Mouse (Mus musculus): ENCODE measurements around the gene 6330409D20Rik.
A peak's percentile ranks its signal among the peaks of the same experiment; 100 is the strongest.

6330409D20Rik gene

DNA sequence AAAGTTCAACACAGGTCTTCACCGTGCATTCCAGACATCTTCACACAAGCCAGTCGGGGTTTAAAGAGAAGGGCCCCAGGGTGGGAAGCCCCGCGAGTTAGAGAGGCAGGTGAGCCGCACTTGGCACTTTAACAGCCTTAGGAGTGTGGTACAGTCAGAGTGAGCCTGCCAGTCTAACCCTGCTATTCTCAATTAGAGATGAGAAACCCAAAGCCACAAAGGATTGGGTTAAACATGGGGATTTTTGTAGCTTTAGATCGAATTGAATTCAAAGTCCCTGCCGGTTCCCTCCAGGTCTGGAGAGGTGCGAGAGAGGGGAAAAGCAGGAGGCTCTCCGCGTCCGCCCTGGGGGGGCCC is at the start of gene 6330409D20Rik:
6330409D20Rik (minus strand) TSS at position 101 of the 357 bp plus-strand sequence.
- DNase-seq, result no peak

- no peak for DNase-seq
These were observed 47.8 kb upstream of the 6330409D20Rik start for GRCm38 (mm10) chr2:32788581-32788980.

- no peak for DNase-seq
These were observed 46.4 kb upstream of the 6330409D20Rik start for GRCm38 (mm10) chr2:32787176-32787575.

GRCm38 (mm10) chr2:32784048-32784681 is 43.3 kb upstream of the 6330409D20Rik start, which contains the start of gene Cfap157:
Gene Cfap157, minus strand, starts transcription at chr2:32784428.
- DNase-seq, result no peak

DNA sequence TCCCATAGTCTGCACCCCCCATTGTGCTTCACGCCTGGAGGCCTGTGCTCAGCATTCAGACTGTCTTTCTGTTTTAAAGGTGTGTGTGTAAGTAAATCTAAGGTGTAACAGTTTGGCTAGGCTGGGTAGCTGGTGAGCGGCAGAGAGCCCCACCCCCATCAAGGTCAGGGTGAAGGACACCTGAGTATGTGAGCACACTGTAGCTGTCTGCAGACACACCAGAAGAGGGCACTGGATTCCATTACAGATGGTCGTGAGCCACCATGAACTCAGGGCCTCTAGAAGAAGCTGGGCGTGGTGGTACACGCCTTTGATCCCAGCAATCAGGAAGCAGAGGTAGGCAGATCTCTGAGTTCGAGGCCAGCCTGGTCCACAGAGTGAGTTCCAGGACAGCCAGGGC is 40.9 kb upstream of the 6330409D20Rik start:
- no peak for DNase-seq

GRCm38 (mm10) chr2:32779714-32780113 is 38.9 kb upstream of the 6330409D20Rik start:
- no peak for DNase-seq

DNA sequence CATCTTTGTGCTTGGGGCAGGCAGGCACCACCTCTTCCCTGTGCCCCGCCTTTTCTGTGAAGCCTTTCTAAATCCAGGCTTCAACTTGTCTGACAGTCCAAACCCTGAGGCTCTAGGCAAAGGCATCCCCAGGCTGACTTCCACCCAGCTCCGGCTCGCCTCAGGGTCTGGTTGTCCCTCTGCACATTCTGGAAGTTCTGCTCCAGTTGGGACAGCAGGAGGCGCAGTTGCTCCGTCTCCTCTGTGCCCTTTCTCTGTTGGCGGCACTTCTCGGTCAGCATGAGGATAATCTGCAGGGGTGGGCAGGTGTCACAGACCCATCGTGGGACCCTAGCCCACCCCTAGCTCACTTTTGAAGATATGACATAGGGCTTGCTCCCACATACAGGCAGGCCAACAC is 38.3 kb upstream of the 6330409D20Rik start:
- DNase-seq, result peak; percentile 72

GRCm38 (mm10) chr2:32778081-32778480 is 37.3 kb upstream of the 6330409D20Rik start:
- DNase-seq, result no peak

DNA sequence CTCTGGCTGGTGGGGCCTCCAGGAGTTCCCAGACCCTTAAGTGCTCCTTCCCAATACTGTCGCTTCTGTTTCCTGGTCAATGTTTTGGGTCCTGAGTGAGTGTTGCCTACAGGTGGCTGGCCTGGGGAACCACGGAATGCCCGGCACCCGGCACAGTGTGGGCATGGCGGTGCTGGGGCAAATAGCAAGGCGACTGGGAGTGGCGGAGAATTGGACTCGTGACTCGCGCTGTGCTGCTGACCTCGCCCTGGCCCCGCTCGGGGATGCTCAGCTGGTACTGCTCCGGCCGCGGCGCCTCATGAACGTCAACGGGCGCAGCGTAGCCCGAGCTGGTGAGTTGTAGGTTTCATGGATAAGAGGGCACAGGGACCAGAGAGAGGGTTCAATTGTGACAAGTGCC is 35.4 kb upstream of the 6330409D20Rik start:
- no peak for DNase-seq

GRCm38 (mm10) chr2:32775359-32776074 is 34.7 kb upstream of the 6330409D20Rik start, which contains the start of the genes Ttc16 and Ptrh1:
Gene Ttc16, minus strand, starts transcription at chr2:32775633.
Gene Ptrh1, plus strand, starts transcription at chr2:32775786.
- DNase-seq, result peak; percentile 96

- DNase-seq, result no peak
These were observed 31.9 kb upstream of the 6330409D20Rik start for GRCm38 (mm10) chr2:32772626-32773279.

- no peak for DNase-seq
These were observed 31.1 kb upstream of the 6330409D20Rik start for GRCm38 (mm10) chr2:32771886-32772285.

DNA sequence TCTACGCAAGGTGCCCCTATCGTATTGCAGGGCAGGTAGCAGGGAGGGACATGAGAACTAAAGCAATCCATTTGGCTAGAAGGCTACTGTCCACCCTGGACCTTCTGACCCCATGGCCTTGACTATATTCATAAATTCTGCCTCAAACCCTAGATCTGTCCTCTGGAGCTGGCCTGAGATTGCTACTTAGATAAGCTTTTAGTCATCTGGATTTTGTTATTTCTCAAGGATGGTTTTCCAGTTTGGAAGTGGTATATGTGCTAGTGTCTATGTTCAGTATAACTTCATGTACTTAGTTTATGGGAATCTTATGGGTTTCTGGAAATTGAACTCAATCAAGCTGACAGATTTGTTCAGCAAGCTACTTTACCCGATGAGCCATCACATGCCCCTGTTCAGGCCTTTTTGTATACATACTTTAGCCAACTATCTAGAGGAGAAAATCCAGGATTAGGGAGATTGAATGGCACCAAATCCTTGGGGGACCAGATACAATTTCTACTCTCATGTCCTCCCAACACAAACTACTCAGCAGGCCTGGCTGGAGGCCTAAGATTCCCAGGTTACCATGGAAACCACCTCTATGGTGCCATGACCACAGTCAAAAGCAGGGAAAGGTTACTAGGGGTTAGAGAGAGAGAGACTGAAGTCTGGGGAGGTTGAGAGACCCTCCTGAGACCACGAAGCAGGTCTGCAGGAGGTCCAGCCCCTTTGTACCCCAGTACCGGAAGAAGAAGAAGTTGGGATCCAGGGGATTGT is 28.7 kb upstream of the 6330409D20Rik start:
- DNase-seq, result no peak

- DNase-seq, result no peak
These were observed 28.0 kb upstream of the 6330409D20Rik start for GRCm38 (mm10) chr2:32768661-32769285.

- DNase-seq, result no peak
These were observed 26.4 kb upstream of the 6330409D20Rik start for GRCm38 (mm10) chr2:32767241-32767640.

GRCm38 (mm10) chr2:32763353-32763752 is 22.5 kb upstream of the 6330409D20Rik start:
- DNase-seq, result no peak

GRCm38 (mm10) chr2:32761859-32762258 is 21.0 kb upstream of the 6330409D20Rik start:
- no peak for DNase-seq

- DNase-seq, result no peak
These were observed 20.5 kb upstream of the 6330409D20Rik start for GRCm38 (mm10) chr2:32761361-32761760.

DNA sequence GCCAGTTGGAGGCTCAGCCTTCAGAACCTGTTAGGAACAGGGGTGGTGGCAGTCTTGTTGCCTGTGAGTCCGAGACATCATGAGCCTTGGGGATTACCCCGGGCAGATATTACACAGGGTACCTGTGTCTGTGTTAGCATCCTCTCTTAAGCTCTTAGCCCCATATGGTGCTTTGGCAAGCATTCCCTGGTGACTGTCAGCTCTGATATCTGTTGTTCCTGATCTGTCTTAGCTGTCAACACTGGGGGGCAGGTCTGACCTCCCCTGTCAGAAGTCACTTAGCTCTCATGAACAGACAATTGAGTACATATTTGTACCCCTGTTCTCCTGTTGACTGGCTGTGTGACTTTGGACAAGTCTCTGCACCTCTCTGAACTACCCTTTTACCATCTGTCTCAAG is 18.2 kb upstream of the 6330409D20Rik start:
- no peak for DNase-seq

- no peak for DNase-seq
These were observed 17.7 kb upstream of the 6330409D20Rik start for GRCm38 (mm10) chr2:32758503-32758902.

DNA sequence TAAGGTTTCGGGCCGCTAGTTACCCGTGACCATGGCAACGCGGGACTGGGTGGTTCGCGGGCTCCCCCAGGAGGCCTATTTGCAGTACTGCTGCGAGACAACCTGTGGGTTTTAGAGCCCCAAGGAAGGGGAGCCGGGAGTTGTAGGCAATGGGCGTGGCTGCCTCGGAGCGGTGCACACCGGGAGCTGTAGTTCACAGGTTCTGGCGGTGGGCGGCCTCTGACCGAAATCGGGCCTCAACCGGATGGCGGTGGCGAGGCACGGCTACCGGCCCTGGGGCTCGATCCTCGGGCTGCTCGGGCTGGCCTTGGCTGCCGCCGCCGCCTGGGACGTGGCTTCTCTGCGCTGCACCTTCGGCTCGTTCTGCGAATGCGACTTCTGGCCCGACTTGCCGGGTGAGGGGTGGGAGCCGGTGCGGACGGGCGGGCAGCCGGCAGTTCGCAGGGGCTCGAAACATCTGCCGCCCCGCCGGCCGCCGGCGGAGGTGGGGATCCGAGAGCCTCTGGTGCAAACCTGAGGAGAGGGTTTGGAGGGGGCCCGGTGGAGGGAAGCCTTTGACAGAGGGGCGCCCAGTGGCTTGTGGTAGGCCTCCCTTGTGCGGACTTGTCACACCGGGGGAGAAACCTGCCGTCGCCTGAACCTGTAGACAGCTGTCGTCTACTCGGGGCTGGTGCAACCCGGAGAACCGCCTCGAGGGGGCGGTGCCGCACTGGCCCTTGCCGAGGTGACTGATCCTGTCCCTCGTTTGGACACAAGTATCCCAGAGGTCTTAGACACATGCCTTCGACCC is 16.4 kb upstream of the 6330409D20Rik start, which contains the start of gene Tor2a:
Tor2a (plus strand) TSS at position 179 of the 790 bp plus-strand sequence.
- peak; percentile 97 for DNase-seq

- no peak for DNase-seq
These were observed 15.8 kb upstream of the 6330409D20Rik start for GRCm38 (mm10) chr2:32756674-32757055.
